Mouse (Mus musculus) cerebellum, adult 9-11 months (tissue): ENCODE measurements at regions not wholly inside any gene's neighbourhood (a gene's known extent, or its start where the extent isn't known, plus 50 kb on each side); places are given as distances from the start of the nearest gene placed in this dataset.
A peak's percentile ranks its signal among the peaks of the same experiment; 100 is the strongest.

ENCODE experiments used
- DNase-seq: peaks from one replicate; pipeline ENCODE4 v3.0.0; 2022

- DNase-seq: no peak
Measured at GRCm38 (mm10) chr1:159034952-159035351, 54.7 kb upstream of the Pappa2 start.

DNA sequence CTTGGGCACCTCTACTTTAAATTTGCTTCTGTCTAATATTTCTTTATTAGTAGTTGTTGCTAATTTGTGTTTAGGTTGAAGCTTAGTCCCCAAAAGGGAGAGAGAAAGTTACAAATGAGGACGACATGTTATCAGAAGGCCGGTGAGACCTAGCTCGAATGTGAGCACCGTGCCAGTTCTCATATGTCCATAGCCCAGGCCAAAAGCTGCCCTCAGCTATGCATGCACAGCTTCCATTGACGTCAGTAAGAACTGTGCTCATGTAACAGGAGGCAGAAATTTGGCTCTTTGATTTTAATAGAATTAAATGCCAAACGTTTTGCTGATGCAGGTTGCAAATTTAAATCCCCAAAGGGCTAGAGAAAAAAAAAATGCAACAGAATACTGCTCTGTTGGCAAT, 56.1 kb upstream of the Pappa2 start:
- no peak for DNase-seq

- DNase-seq: no peak
Measured at GRCm38 (mm10) chr1:159045870-159046385, 65.6 kb upstream of the Pappa2 start.

DNA sequence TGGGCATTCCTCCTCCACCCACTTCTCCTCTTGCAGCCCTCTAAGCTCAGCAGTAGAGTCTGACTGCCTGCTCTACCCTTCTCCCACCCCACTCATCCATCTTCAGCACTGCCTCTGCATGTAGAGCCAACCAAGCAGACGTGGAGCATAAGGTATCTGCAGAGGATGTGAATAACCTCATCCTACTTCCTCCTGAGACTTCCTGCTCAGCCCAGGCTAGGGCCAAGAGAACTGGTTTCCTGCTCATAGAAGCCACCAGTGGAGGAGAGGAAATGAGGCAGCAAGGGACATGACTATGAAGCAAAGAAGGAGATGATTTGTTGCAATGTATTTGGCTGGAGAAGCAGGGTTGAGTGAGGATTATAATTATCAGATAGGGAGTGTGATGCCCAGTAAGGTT, 84.7 kb upstream of the Pappa2 start:
- DNase-seq: no peak

DNA sequence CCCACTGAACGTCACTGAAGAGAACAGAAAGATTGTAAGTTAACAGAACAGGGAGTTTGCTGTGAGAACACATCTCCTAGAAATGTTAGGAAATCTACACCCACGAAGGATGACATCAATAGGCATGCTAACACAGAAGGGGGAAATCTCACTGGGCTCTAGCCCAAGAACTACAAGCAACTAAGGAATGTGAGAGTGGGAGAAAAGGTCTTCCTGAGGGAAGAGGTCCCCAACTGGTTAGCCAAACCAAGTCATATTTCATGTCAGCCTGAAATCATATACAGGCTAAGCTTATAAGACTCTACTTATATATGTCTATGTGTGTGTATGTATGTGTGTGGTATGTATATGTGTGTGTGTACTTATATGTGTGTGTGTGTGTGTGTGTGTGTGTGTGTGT, 118.9 kb upstream of the Pappa2 start:
- DNase-seq: no peak

- DNase-seq: no peak
Measured at GRCm38 (mm10) chr1:159122201-159122600, 109.9 kb upstream of the Cop1 start.

- DNase-seq: no peak
Measured at GRCm38 (mm10) chr1:159124874-159125273, 107.2 kb upstream of the Cop1 start.

DNA sequence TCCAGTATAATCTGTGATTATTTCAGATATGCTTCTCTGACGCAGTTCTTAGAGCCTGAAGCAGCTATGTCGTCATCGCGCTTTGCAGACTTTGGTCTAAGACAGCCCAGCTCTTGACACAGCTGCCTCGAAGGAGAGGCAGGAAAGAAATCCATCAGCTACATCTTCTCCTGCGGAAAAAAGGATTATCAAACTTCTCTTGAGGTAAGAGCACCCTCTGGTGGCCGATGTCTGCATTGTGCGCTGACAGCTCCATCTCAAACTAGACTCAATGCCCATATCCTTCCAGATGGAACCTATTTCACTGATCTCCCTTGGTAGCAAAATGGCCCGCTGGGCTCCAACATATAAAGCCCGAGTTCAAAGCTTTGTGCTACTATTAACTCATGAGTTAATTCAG, 96.8 kb upstream of the Cop1 start:
- DNase-seq: peak; percentile 45

GRCm38 (mm10) chr1:159147788-159148497, 84.2 kb upstream of the Cop1 start:
- DNase-seq: no peak

GRCm38 (mm10) chr1:159148498-159149187, 83.5 kb upstream of the Cop1 start:
- DNase-seq: no peak

DNA sequence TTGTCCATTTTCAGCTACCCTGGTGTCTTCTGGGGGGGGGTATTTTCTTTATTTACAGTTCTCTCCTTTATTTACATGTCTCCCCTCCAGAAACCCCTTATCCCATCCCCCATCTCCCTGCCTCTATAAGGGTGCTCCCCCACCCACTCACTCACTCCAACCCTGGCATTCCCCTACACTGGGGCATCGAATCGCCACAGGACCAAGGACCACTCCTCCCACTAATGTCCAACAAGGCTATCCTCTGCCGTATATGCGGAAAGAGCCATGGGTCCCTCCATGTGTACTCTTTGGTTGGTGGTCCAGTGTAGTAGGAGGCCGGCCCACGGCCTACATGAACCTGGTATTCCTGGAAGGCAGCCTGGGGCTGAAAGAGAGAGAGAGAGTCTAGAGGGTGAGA, 82.9 kb upstream of the Cop1 start:
- no peak for DNase-seq

DNA sequence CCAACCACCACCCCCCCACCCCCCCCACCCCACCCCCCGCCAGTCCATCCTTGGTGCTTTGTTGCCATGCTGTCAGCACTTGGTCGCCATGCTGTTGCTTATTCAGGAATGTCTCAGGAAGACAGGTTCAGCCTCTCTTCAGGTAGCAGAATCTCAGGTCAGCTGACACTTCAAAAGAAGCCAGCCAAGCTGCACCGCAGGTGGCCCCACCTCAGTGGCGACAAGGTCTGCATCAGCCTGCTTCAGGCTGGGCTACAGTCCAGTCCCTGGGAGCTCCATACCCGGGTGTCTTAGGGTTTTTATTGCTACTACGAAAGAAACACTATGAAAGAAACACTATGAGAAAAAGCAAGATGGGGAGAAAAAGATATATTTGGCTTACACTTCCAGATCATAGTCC, 82.4 kb upstream of the Cop1 start:
- DNase-seq: peak; percentile 9

- DNase-seq: peak; percentile 2
Measured at GRCm38 (mm10) chr1:159150351-159150750, 81.8 kb upstream of the Cop1 start.

- DNase-seq: no peak
Measured at GRCm38 (mm10) chr1:159156428-159156827, 75.7 kb upstream of the Cop1 start.

DNA sequence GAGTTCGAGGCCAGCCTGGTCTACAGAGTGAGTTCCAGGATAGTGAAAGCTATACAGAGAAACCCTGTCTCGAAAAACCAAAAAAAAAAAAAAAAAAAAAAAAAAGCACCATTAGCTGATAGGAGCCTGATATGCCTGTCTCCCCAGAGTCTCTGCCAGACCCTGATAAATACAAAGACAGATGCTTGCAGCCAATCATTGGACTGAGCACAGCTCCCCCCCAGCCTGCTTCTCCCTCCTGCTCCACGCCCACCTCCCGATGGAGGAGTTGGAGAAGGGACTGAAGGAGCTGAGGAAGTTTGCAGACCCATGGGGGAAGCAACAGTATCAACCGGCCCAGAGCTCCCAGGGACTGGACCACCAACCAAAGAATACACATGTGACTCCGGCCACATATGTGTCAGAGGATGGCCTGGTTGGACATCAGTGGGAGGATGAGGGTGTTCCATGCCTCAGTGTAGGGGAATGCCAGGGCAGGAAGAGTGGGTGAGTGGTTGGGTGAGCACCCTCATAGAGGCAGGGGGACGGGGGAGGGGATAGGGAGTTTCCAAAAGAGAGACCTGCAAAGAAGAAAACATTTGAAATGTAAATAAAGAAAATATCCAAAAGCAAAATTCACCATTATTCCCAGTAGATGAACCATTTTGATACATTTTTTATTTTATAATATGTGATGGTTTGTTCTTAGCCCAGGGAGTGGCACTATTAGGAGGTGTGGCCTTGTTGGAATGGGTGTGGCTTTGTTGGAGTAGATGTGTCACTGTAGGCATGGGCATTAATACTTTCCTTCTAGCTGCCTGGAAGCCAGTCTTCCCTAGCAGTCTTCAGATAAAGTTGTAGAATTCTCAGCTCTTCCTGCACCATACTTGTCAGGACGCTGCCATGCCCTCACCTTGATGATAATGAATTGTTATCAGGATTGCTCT, 71.8 kb upstream of the Cop1 start:
- DNase-seq: no peak

- no peak for DNase-seq
Measured at GRCm38 (mm10) chr1:159163113-159163885, 68.8 kb upstream of the Cop1 start.

DNA sequence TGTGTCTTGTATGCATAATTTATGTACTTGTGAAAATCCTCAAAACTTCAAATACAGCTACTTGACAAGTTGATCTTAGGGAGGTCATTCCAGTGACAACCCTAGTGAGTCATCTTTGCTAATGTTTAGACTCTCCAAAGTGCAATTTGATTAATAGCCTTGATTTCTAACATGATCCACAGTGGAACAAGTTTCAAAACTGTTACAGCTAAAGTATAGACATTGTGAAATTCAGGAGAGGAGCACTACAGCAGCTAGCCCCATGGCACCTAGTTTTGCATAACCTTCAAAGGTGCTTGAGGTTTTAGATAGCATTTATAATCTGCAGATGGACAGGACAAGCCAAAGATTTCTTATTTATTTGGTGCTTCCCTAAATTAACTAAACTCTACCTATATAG, 50.1 kb upstream of the Cop1 start:
- DNase-seq: no peak
